Mouse (Mus musculus) lung, adult 10 weeks (tissue): ENCODE results near the gene Pus10. TPM values are rescaled to one million over a fixed set of nuclear protein-coding genes. Genes with fewer than 3 reads are reported as not detected.

Source experiments
- polyA plus RNA-seq: library from polyadenylated mRNA; stranded (reverse); fragments of 350-450 nt; fragmentation: Illumina TruSeq; extraction: RNeasy Lipid Tissue Mini Kit (QIAGEN cat#74804); gene quantifications from one replicate; pipeline ENCODE4 v1.2.3, GENCODE M21; 2014; ENCODE audit warnings: low read depth, low replicate concordance; ENCODE audit not compliant: insufficient read depth

The Pus10 gene
- polyA plus RNA-seq = 6.2 TPM

DNA sequence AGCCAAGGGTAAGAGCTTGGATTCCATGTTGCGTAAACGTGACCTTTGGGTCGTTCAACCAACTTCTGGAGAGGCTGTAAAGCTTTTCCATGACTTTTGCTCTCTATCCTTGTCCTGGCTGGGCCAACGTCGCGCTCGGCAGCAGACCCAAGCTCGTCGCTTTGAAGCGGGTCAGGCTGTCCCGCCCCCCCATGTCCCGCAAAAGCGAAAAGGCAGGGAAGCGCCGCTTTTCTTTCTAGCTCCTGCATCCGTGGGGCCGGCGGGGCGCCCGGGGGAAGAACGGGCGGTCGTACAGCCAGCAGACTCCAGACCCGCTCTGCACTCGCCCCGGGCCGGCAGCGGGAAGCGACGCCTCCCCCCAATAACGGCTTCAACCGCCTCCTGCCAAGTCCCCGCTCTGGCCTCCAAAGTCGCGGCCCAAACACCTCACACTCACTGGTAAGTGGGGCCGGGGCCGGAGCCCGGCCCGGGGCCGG, at the start of gene Pus10:
TSS of gene Pus10 (plus strand) at position 364 of the 476 bp plus-strand sequence.

DNA sequence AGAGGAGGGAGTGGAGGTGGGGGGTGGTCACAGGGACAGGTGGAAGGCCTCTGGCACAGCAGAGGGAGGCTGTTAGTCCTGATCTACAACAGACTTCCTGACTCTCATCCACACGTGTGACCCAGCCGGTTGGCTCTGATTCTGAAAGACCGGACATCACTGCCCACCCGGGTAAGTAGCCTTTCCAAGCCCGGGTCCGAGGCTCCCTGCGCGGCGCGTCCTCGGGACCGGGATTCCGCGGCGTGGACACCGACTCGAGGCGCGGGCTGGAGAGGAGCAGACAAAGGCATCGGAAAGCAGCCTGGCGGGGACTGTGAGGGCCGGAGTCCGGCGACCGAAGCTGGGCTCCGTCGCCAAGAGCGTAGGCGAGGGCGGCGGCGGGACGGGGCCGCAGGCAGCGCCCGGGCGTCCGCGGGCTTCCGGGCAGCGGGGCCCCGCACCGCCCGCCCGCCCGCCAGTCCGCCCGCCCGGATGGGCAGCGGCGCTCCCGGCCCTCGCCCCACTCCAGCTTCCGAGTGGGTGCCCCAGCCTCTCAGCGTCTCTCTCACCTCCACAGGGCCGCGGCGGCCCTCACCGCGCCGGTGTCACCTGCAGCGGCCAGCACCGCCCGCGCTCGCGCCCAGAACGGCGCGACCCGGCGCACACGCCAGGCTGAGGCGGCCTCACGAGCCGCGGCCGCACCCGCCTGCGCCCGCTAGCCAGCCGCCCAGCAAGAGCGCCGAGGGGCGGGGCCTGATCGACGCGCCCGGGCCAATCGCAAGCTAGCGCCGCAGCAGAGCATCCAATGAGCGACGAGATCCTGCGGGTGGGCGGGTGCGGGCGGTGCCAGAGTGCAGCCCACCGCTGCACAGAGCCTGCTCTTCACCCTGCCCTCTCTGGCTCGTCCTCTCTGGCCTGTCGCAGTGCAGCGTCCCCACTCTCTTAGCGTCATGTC, 32.3 kb upstream of the Pus10 start, which contains the start of gene 0610010F05Rik:
TSS of gene 0610010F05Rik (minus strand) at position 695 of the 934 bp plus-strand sequence.

DNA sequence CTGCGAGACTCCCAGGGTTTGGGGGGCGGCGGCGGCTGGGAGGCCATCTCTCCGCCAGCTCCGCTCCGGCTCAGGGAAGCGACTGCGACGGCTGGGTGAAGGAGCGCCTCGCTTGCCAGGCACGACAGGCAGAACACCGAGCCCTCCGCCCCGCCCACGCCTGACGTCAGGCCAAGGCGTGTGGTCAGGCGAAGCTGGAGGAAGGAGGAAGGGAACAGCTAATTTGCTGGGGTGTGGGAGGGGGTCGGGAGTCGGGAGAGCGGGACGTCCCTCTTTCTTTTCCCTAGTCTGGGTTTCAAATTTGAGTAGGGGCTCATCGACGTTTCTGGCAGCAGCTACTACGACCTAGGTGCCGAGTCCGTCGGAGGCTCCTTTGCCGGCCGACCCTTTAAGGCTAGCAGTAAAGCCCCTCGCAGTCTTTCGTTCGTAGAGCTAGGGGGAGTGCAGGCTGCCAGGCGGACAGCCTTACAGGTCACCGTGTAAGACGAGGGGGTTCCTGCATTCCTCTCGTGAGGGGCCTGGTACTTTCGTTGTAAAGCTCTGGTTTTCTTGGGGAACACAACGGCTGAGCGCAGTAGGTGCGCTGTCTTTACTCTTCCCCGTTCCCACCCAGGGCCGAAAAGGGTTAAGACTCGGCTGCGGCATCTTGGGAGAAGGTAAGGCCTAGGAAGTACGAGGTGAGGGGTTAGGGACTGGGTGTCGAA, 476 bp downstream of the Pus10 start, which contains the start of gene Pex13:
TSS of gene Pex13 (minus strand) at position 162 of the 704 bp plus-strand sequence.

DNA sequence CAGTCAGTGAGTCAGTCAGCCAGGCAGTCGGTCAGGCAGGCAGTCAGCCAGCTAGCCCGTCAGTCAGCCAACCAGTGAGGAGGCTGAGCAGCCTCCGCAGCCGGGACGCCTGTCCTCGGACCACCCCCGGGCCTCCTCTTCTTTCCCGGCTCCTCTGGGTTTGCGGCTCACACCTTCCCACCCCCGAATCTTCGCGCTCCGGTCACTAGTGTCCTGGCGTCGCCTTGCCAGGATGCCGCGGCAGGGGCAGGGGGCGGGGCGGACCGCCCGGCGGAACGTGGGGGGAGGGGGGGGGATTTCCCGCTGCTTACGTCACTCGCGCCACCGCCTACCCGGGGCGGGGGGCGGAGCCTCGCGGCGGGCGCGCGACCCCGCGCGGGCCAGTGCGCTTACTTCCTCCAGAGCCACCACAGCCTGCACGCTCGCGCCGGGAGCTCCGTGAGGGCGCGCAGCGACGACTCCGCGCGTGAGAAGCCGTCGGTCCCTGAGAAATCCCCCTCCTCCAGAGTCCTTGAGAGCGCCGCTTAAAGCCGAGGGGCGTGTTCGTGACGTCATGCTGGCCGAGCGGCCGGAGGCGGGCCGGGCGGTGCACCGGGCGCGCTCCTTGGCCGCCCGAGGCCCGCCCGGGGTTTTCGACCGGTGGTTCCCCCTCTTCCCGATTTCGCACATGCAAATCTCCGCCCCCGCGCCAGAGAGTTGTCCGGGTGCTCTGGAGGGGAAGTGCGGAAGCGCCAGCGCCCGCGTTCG, 105.5 kb downstream of the Pus10 start, which contains the start of gene Rel:
TSS of gene Rel (minus strand) at position 211 of the 747 bp plus-strand sequence.

Other genes starting within 250 kb of the Pus10 start
- 19.0 TPM for gene Ahsa2, start 167.6 kb upstream of the Pus10 start, polyA plus RNA-seq
- gene 1700093K21Rik, start 144.5 kb upstream of the Pus10 start, polyA plus RNA-seq = not detected
- gene 0610010F05Rik, start 32.0 kb upstream of the Pus10 start, polyA plus RNA-seq = 6.4 TPM
- gene Pex13, start 285 bp downstream of the Pus10 start, polyA plus RNA-seq = 17.5 TPM
- 2.7 TPM for gene Rel, start 105.3 kb downstream of the Pus10 start, polyA plus RNA-seq
- 5.8 TPM for gene Papolg, start 229.6 kb downstream of the Pus10 start, polyA plus RNA-seq